Mouse (Mus musculus) neural tube, embryonic 15.5 days (tissue): ENCODE data around the gene Camp. TPM values are rescaled to one million over a fixed set of nuclear protein-coding genes. Genes with fewer than 3 reads are reported as not detected.

ENCODE experiments used
- microRNA-seq: library from miRNA; unstranded; fragments of <30 nt; microRNA quantifications from one replicate; pipeline ENCODE4, GENCODE M21; 2017
- polyA plus RNA-seq: library from polyadenylated mRNA; unstranded; fragments of >200 nt; fragmentation: Nextera tagmentation; extraction: Ambion mirVana; gene quantifications from 2 replicates; pipeline ENCODE4 v1.2.1, GENCODE M21; 2015

The Camp gene
- polyA plus RNA-seq, 1 experiment from 2014 or later = 1.3 TPM

Small RNA genes within 50 kb of the gene (microRNA-seq; reads per million reads assigned to microRNA genes)
- 0.69 reads per million for gene Mir7089

Other genes starting within 250 kb of the Camp start
- not detected in 2 replicates for gene Fbxw24, start 223.6 kb downstream of the Camp start, polyA plus RNA-seq
- not detected in 2 replicates for gene Fbxw25, start 185.0 kb downstream of the Camp start, polyA plus RNA-seq
- not detected in 2 replicates for gene Fbxw18, start 146.9 kb downstream of the Camp start, polyA plus RNA-seq
- not detected in 2 replicates for gene Fbxw26, start 103.5 kb downstream of the Camp start, polyA plus RNA-seq
- not detected in 2 replicates for gene Fbxw27, start 58.9 kb downstream of the Camp start, polyA plus RNA-seq
- gene Spink8, start 37.3 kb downstream of the Camp start, polyA plus RNA-seq = 0.20 TPM in 1 of 2 replicates, not detected in the other
- 68.3 and 73.2 TPM in 2 replicates for gene Nme6, start 16.9 kb downstream of the Camp start, polyA plus RNA-seq
- gene Cdc25a, start 26.0 kb upstream of the Camp start, polyA plus RNA-seq = 10.4 and 15.2 TPM in 2 replicates
- gene Map4, start 81.8 kb upstream of the Camp start, polyA plus RNA-seq = 169 and 180 TPM in 2 replicates